Mouse (Mus musculus): ENCODE measurements around the gene Ppfia3.

DNA sequence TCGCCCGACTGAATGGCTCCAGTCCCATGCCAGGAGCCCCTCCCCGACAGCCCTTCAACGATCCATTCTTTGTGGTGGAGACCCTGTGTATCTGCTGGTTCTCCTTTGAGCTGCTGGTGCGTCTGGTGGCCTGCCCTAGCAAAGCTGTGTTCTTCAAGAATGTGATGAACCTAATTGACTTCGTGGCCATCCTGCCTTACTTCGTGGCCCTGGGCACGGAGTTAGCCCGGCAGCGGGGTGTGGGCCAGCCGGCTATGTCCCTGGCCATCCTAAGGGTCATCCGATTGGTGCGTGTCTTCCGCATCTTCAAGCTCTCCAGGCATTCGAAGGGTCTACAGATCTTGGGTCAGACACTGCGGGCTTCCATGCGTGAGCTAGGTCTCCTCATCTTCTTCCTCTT, 42.1 kb upstream of the Ppfia3 start:
- TF ChIP-seq GATA1 (IDR thresholded peaks at IDR 0.05; ENCODE audit: borderline replicate concordance, low read length) (no peak), FLI1 (IDR thresholded peaks at IDR 0.05; ENCODE audit: low read length) (no peak)

All from megakaryocyte, embryonic 14.5 days (primary cell).